Mouse (Mus musculus): ENCODE data around the gene Olfr288. TPM values are rescaled to one million over a fixed set of nuclear protein-coding genes. Genes with fewer than 3 reads are reported as not detected.

Gene Olfr288
- total RNA-seq (2017), result not detected in 2 replicates

DNA sequence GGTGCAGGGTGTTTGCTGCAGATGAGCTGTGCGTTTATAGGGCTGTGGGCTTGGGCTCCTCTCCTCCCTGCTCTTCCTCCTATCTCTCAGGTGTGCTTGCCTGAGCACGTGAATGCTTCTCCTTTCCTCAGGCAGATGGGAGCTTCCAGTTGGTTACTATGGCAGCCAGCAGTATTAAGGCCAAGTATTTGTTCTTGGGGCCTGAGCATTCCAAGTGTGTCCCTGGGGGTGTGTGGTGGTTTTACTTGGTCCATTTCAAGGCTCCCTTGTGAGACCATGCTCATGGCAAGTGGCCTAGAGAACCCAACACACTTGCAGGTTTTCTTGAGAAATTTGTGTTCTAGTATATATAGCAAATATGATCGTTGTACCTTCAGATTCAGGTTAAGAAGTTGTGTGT is at the start of gene Olfr288:
Gene Olfr288, minus strand, starts transcription at position 101 of the 400 bp plus-strand sequence.
- ATAC-seq (replicated peaks in 1 of 2; ENCODE audit: insufficient read depth in 1 of 2, low FRiP score in 2 of 2, low TSS enrichment in 1 of 2, low read depth in 1 of 2, poor library complexity in 2 of 2, severe bottlenecking in 2 of 2), result no peak

DNA sequence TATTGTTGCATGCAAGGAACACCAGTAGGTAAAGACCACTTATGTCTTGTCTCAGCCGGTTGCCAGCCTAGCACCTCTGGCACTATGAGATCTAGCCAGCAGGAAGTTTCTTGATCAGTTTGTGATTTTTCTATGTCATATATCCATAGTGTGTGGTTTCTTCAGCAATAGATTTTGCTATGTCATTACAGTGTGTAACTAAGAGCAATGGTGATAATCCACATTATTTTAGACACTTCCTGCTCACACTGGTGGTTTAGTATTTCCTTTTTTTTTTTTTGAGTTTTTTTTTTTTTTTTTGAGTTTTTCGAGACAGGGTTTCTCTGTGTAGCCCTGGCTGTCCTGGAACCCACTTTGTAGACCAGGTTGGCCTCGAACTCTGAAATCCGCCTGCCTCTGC is 40.1 kb upstream of the Olfr288 start:
- ATAC-seq (replicated peaks in 1 of 2; ENCODE audit: insufficient read depth in 1 of 2, low FRiP score in 2 of 2, low TSS enrichment in 1 of 2, low read depth in 1 of 2, poor library complexity in 2 of 2, severe bottlenecking in 2 of 2), result no peak

DNA sequence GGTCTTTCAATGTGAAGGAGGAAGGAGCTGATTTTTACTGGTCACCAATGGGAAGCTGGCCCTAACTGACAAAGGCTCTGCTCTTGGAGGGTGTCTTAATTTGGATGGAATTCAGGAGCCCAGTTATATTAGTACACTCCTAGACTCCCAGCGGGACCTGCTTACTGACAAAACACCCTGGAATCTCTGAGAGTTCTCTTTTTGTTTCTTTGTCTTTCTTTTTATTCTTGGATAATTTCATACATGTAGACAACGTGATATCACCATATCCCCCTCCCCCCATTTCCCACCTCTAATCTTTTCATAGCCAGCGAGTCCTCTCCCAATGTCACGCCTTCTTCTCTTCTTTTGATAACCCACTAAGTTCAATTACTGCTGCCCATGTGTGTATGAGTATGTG is 39.0 kb upstream of the Olfr288 start, which contains the start of gene Olfr286:
Gene Olfr286, minus strand, starts transcription at position 101 of the 400 bp plus-strand sequence.
- ATAC-seq (replicated peaks in 1 of 2; ENCODE audit: insufficient read depth in 1 of 2, low FRiP score in 2 of 2, low TSS enrichment in 1 of 2, low read depth in 1 of 2, poor library complexity in 2 of 2, severe bottlenecking in 2 of 2), result no peak

DNA sequence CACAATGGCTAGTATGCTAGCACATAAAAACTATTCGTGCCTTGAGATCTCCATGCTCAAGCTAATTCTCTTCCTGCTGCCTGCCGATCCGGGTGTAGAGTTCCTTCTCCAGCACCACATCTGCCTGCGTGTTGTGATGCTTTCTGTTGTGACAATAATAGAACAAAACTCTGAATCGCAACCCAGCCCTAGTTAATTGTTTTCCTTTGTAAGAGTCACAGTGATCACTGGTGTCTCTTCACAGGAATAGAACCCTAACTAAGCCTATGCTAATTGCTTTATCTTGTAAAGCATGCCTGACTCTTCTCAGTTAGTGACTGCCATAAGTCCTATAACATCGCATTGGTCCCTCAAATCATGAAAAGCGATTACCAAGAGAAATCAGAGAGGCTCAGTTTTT is 30.8 kb upstream of the Olfr288 start:
- ATAC-seq (replicated peaks in 1 of 2; ENCODE audit: insufficient read depth in 1 of 2, low FRiP score in 2 of 2, low TSS enrichment in 1 of 2, low read depth in 1 of 2, poor library complexity in 2 of 2, severe bottlenecking in 2 of 2), result no peak

DNA sequence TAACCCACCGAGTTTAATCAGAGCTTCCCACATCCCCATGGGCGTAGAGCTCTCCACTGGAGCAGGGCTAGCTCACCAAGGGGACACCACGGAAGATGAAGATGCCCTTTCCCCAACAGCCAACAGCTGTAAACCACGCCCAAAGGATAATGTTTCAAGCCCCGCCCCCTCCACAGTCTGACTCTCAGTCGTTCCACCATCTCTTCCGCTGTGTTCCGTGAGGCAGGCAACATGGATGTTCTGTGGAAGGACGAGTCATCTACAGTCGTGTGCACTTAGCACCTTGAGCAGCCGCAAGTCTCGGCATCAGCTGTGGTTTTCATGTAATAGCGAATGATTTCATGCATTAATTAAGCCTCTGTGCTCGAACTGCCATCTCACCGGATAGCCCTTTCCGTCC is 30.3 kb upstream of the Olfr288 start:
- ATAC-seq (replicated peaks in 1 of 2; ENCODE audit: insufficient read depth in 1 of 2, low FRiP score in 2 of 2, low TSS enrichment in 1 of 2, low read depth in 1 of 2, poor library complexity in 2 of 2, severe bottlenecking in 2 of 2), result no peak

DNA sequence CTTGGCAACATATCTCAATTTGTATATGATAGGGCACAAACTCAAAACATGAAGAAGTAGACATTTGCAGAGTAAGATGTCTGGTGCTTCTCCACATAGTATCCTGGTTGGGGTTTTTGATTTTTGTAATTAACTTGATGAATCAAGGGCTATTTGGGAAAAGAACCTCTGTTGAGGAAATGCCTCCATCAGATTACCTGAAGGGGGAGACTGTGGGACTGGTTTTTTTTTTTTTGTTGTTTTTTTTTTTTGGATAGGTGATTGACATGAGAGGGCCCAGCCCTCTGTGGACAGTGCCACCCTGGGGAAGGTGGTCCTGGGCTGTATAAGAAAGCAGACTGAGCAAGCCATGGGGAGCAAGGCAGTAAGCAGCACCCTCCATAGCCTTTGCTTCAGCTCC is 27.0 kb upstream of the Olfr288 start:
- no peak for ATAC-seq (replicated peaks in 1 of 2; ENCODE audit: insufficient read depth in 1 of 2, low FRiP score in 2 of 2, low TSS enrichment in 1 of 2, low read depth in 1 of 2, poor library complexity in 2 of 2, severe bottlenecking in 2 of 2)

DNA sequence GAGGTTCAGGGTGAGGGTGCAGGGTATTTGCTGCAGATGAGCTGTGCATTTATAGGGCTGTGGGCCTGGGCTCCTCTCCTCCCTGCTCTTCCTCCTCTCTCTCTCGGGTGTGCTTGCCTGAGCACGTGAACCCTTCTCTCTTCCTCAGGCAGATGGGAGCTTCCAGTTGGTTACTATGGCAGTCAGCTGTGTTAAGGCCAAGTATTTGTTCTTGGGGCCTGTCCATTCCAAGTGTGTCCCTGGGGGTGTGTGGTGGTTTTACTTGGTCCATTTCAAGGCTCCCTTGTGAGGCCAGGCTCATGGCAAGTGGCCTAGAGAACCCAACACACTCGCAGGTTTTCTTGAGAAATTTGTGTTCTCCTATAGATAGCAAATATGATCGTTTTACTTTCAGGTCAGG is 25.5 kb upstream of the Olfr288 start, which contains the start of the genes Gm44579 and Olfr287:
Gene Gm44579, minus strand, starts transcription at position 101 of the 400 bp plus-strand sequence.
Gene Olfr287, minus strand, starts transcription at position 180 of the 400 bp plus-strand sequence.
- no peak for ATAC-seq (replicated peaks in 1 of 2; ENCODE audit: insufficient read depth in 1 of 2, low FRiP score in 2 of 2, low TSS enrichment in 1 of 2, low read depth in 1 of 2, poor library complexity in 2 of 2, severe bottlenecking in 2 of 2)

DNA sequence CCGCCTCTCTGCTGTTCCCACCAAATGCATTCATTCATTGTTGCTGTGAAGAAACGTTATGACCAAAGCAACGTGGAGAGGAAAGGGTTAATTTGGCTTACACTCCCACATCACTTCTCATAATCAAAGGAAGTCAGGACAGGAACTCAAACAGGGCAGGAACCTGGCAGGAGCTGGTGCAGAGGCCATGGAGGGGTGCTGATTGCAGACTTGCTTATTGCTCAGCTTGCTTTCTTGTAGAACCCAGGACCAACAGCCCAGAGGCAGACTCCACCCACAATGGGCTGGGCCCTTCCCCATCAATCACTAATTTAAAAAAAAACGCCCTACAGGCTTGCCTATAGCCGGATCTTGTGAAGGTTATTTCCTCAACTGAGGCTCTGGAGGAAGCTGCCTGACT is 18.8 kb upstream of the Olfr288 start:
- ATAC-seq (replicated peaks in 1 of 2; ENCODE audit: insufficient read depth in 1 of 2, low FRiP score in 2 of 2, low TSS enrichment in 1 of 2, low read depth in 1 of 2, poor library complexity in 2 of 2, severe bottlenecking in 2 of 2), result no peak

DNA sequence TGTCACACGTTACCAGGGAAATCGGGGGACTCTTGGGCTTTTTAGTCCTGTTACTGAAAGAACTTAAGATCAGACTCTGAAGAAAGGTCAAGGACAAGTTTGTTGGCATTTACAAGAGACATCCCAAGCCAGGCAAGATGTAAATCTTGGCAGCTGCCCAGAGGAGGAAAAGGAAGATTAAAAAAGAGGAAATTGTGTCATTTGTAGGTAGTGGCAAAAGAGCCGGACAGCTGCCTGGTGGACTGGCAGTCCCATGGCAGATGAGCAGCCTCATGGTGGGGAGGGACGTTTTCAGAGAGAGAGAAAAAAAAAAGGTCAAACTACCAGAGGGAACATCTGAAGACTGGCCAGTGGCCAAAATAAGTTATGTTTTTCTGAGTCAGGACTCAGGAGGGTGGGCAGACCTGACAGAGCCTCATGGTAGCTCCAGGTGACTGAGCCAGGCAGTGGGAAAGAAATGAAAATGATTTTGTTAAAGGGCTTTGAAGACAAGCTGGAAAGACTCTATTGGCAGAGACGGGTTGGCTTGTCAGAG is 18.1 kb upstream of the Olfr288 start:
- no peak for ATAC-seq (replicated peaks in 1 of 2; ENCODE audit: insufficient read depth in 1 of 2, low FRiP score in 2 of 2, low TSS enrichment in 1 of 2, low read depth in 1 of 2, poor library complexity in 2 of 2, severe bottlenecking in 2 of 2)

DNA sequence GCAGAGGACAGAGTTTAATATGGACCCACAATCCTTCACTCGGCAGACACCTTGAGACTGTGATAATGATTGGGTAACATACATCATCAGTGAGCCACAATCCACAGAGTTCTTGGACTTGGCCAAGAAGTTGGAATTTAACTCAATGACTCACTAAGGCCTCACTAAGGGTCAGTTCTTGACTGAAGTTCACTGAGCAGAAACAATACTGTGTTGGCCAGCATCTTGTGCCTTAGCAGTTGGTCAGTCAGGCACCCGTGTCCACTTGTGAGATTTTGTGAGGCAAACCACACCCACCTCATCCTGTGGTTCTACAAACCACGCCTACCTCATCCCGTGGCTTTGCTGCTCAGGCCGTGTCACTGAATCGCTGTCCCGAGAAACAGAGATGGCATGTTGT is 14.3 kb upstream of the Olfr288 start:
- no peak for ATAC-seq (replicated peaks in 1 of 2; ENCODE audit: insufficient read depth in 1 of 2, low FRiP score in 2 of 2, low TSS enrichment in 1 of 2, low read depth in 1 of 2, poor library complexity in 2 of 2, severe bottlenecking in 2 of 2)

DNA sequence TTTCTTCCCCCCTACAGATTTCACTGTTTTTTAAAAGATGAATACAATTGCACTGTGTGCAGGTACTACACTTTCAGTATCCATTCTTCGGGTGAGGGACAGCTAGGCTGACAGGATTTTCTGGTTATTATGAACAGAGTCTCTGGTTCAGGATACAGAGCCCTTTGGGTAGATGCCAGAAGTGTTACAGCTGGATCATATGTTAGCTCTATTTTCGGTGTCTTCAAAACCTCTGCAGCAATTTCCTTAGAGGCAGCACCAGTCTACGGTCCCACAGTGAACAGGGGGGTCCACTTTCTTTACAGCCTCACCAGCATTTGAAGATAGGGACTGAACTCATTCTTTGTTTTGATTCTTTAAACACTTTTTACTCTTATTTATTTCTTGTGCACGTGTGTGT is 10.9 kb downstream of the Olfr288 start:
- ATAC-seq (replicated peaks in 1 of 2; ENCODE audit: insufficient read depth in 1 of 2, low FRiP score in 2 of 2, low TSS enrichment in 1 of 2, low read depth in 1 of 2, poor library complexity in 2 of 2, severe bottlenecking in 2 of 2), result no peak

DNA sequence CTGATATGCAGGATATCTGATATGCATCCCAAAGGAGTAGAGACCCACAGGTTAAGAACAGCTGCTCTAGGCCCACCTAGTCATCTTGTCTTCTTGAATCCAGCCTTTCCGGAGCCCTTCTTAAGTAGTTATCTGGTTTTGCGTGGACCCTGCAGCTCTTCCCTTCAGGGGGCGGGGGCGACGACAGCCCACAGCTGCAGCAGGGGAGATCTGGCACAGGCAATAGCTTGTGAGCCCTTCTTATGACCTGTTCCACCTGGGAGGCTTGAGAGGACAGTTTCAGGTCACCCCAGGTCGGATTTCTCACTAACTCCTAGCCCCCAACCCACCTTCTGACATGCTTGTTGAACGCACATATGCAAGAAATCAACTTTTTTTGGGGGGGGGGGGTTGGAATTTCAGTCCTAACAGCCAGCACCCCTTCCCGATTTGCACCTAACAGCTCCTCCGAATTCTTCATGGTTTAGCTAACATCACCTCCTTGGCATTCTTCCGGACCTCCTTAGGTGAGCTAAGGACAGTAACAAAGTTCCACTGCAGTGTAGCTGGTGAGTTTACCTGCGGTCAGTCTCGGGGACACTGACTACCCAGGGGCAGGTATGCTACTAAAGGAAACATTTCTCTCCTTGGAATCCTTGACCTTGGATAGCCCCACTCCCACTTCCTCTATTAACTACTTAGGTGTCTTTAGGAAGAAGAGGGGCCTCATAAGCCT is 13.3 kb downstream of the Olfr288 start:
- ATAC-seq (replicated peaks in 1 of 2; ENCODE audit: insufficient read depth in 1 of 2, low FRiP score in 2 of 2, low TSS enrichment in 1 of 2, low read depth in 1 of 2, poor library complexity in 2 of 2, severe bottlenecking in 2 of 2), result no peak

DNA sequence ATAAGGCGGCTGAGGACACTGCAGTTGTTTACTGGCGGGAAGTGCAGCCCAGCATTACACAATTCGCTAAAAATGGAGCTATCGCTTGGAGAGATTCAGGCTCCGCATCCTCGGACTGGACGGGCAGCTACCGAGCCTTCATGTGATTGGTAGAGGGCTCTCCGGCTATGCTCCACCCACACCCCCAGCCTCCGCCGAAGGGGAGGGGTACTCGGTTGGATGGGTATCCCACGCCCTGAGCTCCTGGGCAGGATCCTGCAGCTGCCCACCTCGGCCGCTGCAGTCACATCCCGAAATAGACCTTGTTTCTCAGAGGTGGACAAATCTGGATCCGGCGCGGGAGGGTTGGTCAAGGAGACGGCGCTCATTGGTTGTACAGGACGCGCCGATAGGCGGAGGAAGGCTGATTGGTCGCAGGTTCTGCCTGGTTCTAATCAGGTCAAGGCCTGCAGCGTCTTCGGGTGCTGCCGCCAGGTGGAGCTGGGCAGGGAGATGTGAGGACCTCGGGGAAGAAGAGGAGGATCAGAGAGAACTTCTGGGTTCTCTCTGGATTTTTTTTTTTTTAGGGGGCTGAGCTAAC is 14.1 kb downstream of the Olfr288 start:
- peak; percentile 89 to 98 for ATAC-seq (replicated peaks in 1 of 2; ENCODE audit: insufficient read depth in 1 of 2, low FRiP score in 2 of 2, low TSS enrichment in 1 of 2, low read depth in 1 of 2, poor library complexity in 2 of 2, severe bottlenecking in 2 of 2)

DNA sequence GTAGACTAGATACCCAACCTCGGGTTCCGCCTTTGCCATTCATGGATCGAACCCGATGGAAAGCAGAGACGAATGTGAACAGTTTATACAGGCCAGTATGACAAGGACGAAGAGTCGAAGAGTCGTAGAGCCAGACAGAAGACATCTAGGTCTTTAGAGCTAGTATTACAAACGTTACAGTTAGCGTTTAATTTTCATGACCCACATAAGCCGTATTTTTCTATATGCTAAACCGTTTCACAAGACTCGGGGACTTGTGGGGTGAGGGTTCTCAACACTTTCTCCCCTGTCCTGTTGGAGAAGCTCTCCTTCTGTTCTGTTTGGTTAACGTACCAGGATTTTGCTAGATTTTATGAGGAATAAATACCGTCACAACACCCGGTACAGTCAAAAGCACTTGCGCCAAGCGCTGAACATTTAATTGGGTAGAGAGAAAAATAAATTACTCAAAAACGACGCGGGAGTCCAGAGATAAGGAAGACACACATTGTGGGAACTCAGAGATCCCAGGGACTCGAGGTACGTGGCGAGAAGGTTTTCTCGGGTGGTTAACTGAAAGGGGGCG is 14.7 kb downstream of the Olfr288 start:
- no peak for ATAC-seq (replicated peaks in 1 of 2; ENCODE audit: insufficient read depth in 1 of 2, low FRiP score in 2 of 2, low TSS enrichment in 1 of 2, low read depth in 1 of 2, poor library complexity in 2 of 2, severe bottlenecking in 2 of 2)

DNA sequence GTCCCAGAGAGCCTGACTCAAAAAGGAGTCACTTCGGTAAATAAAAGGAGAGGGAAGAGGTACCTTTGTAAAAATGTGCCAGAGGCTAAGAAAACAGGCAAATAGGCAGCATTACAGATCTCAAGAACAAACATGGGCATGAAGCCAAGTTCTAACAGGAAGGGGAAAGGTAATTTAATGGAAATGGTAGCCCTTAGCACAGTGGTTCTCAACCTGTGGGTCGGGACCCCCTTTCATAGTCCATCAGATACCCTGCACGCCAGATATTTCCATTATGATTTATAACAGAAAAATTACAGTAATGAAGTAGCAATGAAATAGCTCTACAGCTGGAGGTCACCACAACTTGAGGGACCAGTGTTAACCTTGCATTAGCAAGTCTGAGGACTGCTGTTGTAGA is 18.0 kb downstream of the Olfr288 start:
- ATAC-seq (replicated peaks in 1 of 2; ENCODE audit: insufficient read depth in 1 of 2, low FRiP score in 2 of 2, low TSS enrichment in 1 of 2, low read depth in 1 of 2, poor library complexity in 2 of 2, severe bottlenecking in 2 of 2), result no peak

DNA sequence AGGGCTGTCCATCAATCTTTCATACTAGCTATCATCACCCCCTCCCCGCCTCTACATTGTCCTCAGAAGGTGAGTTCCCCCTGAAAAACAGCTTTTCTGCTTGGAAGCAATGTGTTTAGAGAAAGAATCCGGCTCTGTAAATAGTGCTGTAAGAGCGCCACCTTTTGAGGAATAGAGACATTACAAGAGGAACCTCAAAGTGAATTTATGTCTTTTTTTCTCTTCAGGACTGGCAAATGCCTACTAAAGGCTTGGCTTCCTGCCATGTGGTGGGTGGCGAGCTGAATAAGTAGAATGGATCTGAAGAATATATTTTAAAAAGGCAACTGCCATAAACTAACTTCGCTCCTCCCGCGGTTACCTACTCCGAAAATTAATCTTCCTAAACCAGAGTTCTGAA is 21.5 kb downstream of the Olfr288 start:
- ATAC-seq (replicated peaks in 1 of 2; ENCODE audit: insufficient read depth in 1 of 2, low FRiP score in 2 of 2, low TSS enrichment in 1 of 2, low read depth in 1 of 2, poor library complexity in 2 of 2, severe bottlenecking in 2 of 2), result no peak

DNA sequence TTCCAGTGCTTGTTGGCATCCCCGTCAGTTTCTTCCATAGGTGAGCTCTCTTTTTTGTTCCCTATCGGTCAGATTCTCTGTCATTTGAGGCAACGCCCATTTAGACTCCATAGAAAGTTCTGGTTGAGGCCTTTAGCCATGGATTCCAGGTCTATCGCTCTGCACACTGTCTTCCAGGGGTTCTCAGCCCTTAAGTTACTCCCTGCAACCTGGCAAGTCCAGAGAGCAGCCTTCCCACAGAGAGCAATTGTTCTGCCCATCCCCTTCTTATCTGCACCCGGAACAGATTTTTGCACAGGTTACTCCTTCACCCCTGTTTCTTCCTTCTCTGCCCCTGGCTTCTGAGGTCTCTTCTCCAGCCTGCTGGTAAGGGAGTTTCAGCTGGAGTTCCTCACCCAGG is 23.2 kb downstream of the Olfr288 start:
- no peak for ATAC-seq (replicated peaks in 1 of 2; ENCODE audit: insufficient read depth in 1 of 2, low FRiP score in 2 of 2, low TSS enrichment in 1 of 2, low read depth in 1 of 2, poor library complexity in 2 of 2, severe bottlenecking in 2 of 2)

DNA sequence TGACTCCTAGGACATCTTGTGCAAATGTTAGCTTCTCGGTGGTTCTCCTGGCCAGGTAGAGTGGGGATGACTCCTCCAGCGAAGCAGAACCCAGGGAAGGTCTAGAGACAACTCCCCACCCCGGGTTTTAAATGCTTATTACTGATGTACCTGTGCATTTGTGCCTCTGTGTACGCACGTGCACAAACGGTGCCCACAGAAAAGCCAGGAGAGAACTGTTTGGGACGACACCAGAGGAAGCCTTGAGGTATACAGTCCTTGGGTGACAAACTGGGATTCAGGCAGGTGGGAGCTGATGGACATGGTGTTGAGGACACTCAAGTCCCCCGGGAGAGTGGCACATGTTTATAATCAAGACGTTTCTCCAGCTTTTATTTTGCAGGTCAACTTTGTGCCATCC is 24.4 kb downstream of the Olfr288 start:
- ATAC-seq (replicated peaks in 1 of 2; ENCODE audit: insufficient read depth in 1 of 2, low FRiP score in 2 of 2, low TSS enrichment in 1 of 2, low read depth in 1 of 2, poor library complexity in 2 of 2, severe bottlenecking in 2 of 2), result no peak

Measured in hematopoietic stem cell, adult 5-6 weeks (primary cell).